Mouse (Mus musculus) skeletal muscle tissue, postnatal 0 days (tissue): ENCODE measurements around the gene Syne2. TPM values are rescaled to one million over a fixed set of nuclear protein-coding genes. Genes with fewer than 3 reads are reported as not detected.

Source experiments
- microRNA-seq, 2 experiments: library from miRNA; unstranded; fragments of <30 nt; microRNA quantifications; one replicate each; pipeline ENCODE4; 2016
- polyA plus RNA-seq: library from polyadenylated mRNA; unstranded; fragments of >200 nt; fragmentation: Nextera tagmentation; extraction: Ambion mirVana; gene quantifications from 2 replicates; pipeline ENCODE4 v1.2.1, GENCODE M21; 2015

Gene Syne2
- polyA plus RNA-seq: 12.7 and 13.5 TPM in 2 replicates

DNA sequence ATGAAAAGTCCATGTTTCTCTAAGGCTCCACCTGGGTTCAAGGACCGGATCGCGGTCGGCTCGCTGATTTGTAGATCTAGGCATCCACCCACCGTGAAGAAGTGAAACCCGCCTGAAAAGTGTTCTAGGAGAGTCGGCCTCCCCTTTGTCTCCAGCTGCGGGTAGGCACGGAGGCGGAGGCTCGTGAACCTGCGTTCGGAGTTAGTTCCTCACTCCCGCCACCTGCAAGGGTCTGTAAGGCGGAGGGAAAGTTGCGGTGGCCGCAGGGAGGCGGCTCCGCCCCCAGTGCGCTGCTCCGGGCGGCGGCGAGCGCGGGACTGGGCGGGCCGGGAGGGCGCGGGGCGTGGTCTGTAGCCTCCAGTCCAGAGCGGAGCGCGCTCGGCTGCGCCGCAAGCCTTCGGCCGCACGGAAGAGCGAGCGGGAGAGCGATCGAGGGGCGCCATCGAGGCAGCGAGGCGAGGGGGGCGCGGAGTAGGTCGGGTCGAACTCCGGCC lies at the start of gene Syne2:
Syne2 (plus strand) TSS at position 176 of the 494 bp plus-strand sequence.

Small RNA genes lying within 50 kb of the gene (microRNA-seq; reads per million reads assigned to microRNA genes)
- gene Mir5101: 1.0 to 1.3 reads per million in 2 experiments

Other genes with a start within 250 kb of the Syne2 start
- gene Ppp2r5e, start 221.9 kb upstream of the Syne2 start, polyA plus RNA-seq: 7.3 and 8.3 TPM in 2 replicates
- gene Wdr89, start 148.6 kb upstream of the Syne2 start, polyA plus RNA-seq: 4.4 and 5.4 TPM in 2 replicates
- gene Sgpp1, start 82.4 kb upstream of the Syne2 start, polyA plus RNA-seq: 10.9 and 15.7 TPM in 2 replicates